Mouse (Mus musculus) megakaryocyte-erythroid progenitor cell, adult 5-6 weeks (primary cell): ENCODE results near the gene Vmn1r52. TPM values are rescaled to one million over a fixed set of nuclear protein-coding genes. Genes with fewer than 3 reads are reported as not detected.
"Not testable (repeated sequence)": the region's sequence is repeated elsewhere in the genome, so short reads cannot be mapped to it uniquely, and the experiment has no call there.

Experiments
- ATAC-seq: replicated peaks from 2 replicates; pipeline ENCODE4 v1.8.0; 2016; ENCODE audit warnings: mild to moderate bottlenecking, inconsistent platforms; ENCODE audit not compliant: severe bottlenecking, poor library complexity, low FRiP score, low TSS enrichment
- total RNA-seq, 2 experiments: library from RNA; stranded (forward) in 1 of 2; stranded (reverse) in 1 of 2; fragments of 200-1000, 215-1000 nt in 1 of 2; fragments of >200 nt in 1 of 2; fragmentation: Nextera tagmentation in 1 of 2; gene quantifications; 2 replicates each; pipeline ENCODE4 v1.2.3; 2014 to 2017

Gene Vmn1r52
- total RNA-seq (2014; fragmentation: Nextera tagmentation) (not detected in 2 replicates), total RNA-seq (2017) (not detected in 2 replicates)

GRCm38 (mm10) chr6:90174508-90174907 is at the start of gene Vmn1r52:
TSS of gene Vmn1r52 (plus strand) at chr6:90174808.
- ATAC-seq = no peak

- no peak for ATAC-seq
Observed at GRCm38 (mm10) chr6:90160139-90160538, 14.5 kb upstream of the Vmn1r52 start.

- not testable (repeated sequence) for ATAC-seq
Observed at GRCm38 (mm10) chr6:90202493-90202892, 27.9 kb downstream of the Vmn1r52 start, which contains the start of gene V1ra8. TSS of gene V1ra8 (plus strand) at chr6:90202793.

- no peak for ATAC-seq
Observed at GRCm38 (mm10) chr6:90224338-90224737, 49.7 kb downstream of the Vmn1r52 start, which contains the start of gene Vmn1r53. TSS of gene Vmn1r53 (minus strand) at chr6:90224438.

Other genes starting within 250 kb of the Vmn1r52 start
- not detected in 2 replicates for gene Vmn1r45, start 234.2 kb upstream of the Vmn1r52 start, total RNA-seq (2014; fragmentation: Nextera tagmentation)
- not detected in 2 replicates for gene Vmn1r45, start 234.2 kb upstream of the Vmn1r52 start, total RNA-seq (2017)
- gene Vmn1r46, start 205.5 kb upstream of the Vmn1r52 start, total RNA-seq (2014; fragmentation: Nextera tagmentation) = not detected in 2 replicates
- not detected in 2 replicates for gene Vmn1r46, start 205.5 kb upstream of the Vmn1r52 start, total RNA-seq (2017)
- gene Vmn1r47, start 158.7 kb upstream of the Vmn1r52 start, total RNA-seq (2014; fragmentation: Nextera tagmentation) = not detected in 2 replicates
- gene Vmn1r47, start 158.7 kb upstream of the Vmn1r52 start, total RNA-seq (2017) = not detected in 2 replicates
- gene Vmn1r48, start 138.0 kb upstream of the Vmn1r52 start, total RNA-seq (2014; fragmentation: Nextera tagmentation) = not detected in 2 replicates
- gene Vmn1r48, start 138.0 kb upstream of the Vmn1r52 start, total RNA-seq (2017) = not detected in 2 replicates
- gene Vmn1r49, start 96.3 kb upstream of the Vmn1r52 start, total RNA-seq (2014; fragmentation: Nextera tagmentation) = not detected in 2 replicates
- not detected in 2 replicates for gene Vmn1r49, start 96.3 kb upstream of the Vmn1r52 start, total RNA-seq (2017)
- gene Vmn1r50, start 73.4 kb upstream of the Vmn1r52 start, total RNA-seq (2014; fragmentation: Nextera tagmentation) = not detected in 2 replicates
- not detected in 2 replicates for gene Vmn1r50, start 73.4 kb upstream of the Vmn1r52 start, total RNA-seq (2017)
- not detected in 2 replicates for gene Vmn1r51, start 52.2 kb upstream of the Vmn1r52 start, total RNA-seq (2014; fragmentation: Nextera tagmentation)
- not detected in 2 replicates for gene Vmn1r51, start 52.2 kb upstream of the Vmn1r52 start, total RNA-seq (2017)
- gene V1ra8, start 28.0 kb downstream of the Vmn1r52 start, total RNA-seq (2014; fragmentation: Nextera tagmentation) = not detected in 2 replicates
- not detected in 2 replicates for gene V1ra8, start 28.0 kb downstream of the Vmn1r52 start, total RNA-seq (2017)
- gene Vmn1r53, start 49.6 kb downstream of the Vmn1r52 start, total RNA-seq (2014; fragmentation: Nextera tagmentation) = not detected in 2 replicates
- gene Vmn1r53, start 49.6 kb downstream of the Vmn1r52 start, total RNA-seq (2017) = not detected in 2 replicates
- gene Vmn1r54, start 71.5 kb downstream of the Vmn1r52 start, total RNA-seq (2014; fragmentation: Nextera tagmentation) = not detected in 2 replicates
- gene Vmn1r54, start 71.5 kb downstream of the Vmn1r52 start, total RNA-seq (2017) = not detected in 2 replicates
- gene BC048671, start 126.4 kb downstream of the Vmn1r52 start, total RNA-seq (2014; fragmentation: Nextera tagmentation) = not detected in 2 replicates
- gene BC048671, start 126.4 kb downstream of the Vmn1r52 start, total RNA-seq (2017) = not detected in 2 replicates
- gene Chst13, start 150.4 kb downstream of the Vmn1r52 start, total RNA-seq (2014; fragmentation: Nextera tagmentation) = not detected in 2 replicates
- not detected in 2 replicates for gene Chst13, start 150.4 kb downstream of the Vmn1r52 start, total RNA-seq (2017)
- not detected in 2 replicates for gene Uroc1, start 158.5 kb downstream of the Vmn1r52 start, total RNA-seq (2014; fragmentation: Nextera tagmentation)
- gene Uroc1, start 158.5 kb downstream of the Vmn1r52 start, total RNA-seq (2017) = not detected in 2 replicates
- 10.2 and 11.9 TPM in 2 replicates for gene Zxdc, start 194.7 kb downstream of the Vmn1r52 start, total RNA-seq (2014; fragmentation: Nextera tagmentation)
- gene Zxdc, start 194.7 kb downstream of the Vmn1r52 start, total RNA-seq (2017) = 8.0 and 8.9 TPM in 2 replicates